ENCODE assay signal across 14 mouse cellular contexts in genomic region chr2:168763785-168764184, GRCm38 (mm10). TPM values are rescaled to one million over a fixed set of nuclear protein-coding genes. Genes with fewer than 3 reads are reported as not detected.
DNase-seq lines count a peak whose midpoint lies in the region; ATAC-seq lines count a peak whose summit lies in the region.
"Had no signal": no experiment of that assay in that cellular context is flagged by ENCODE, and none has a peak within 500 bp of the region (broad histone marks: within the 10 kb centered on the region; RNA-seq: fewer than 3 reads in every experiment).

No protein-coding gene starts in this region.

- no peaks in the 10 kb centered on the region for H3K36me3 ChIP-seq in intestine, embryonic 14.5 days (ENCODE audit: control insufficient read depth, insufficient read depth, low read length)
- H3K36me3 ChIP-seq in intestine, embryonic 16.5 days (ENCODE audit: control insufficient read depth, insufficient read depth, low read length): no peaks in the 10 kb centered on the region
- H3K36me3 ChIP-seq in forebrain, embryonic 11.5 days (ENCODE audit: control insufficient read depth, insufficient read depth, low read length): no peaks in the 10 kb centered on the region
- no peaks in the 10 kb centered on the region for H3K36me3 ChIP-seq in limb, embryonic 12.5 days
- no peaks in the 10 kb centered on the region for H3K36me3 ChIP-seq in neural tube, embryonic 13.5 days
- H3K36me3 ChIP-seq: heart, embryonic 13.5 days had no signal

- no peak overlapping the region for H3K9ac ChIP-seq in intestine, embryonic 14.5 days (ENCODE audit: low read length)
- no peak overlapping the region for H3K9ac ChIP-seq in intestine, embryonic 16.5 days (ENCODE audit: low read depth, low read length)
- no peak overlapping the region; the same call in 1 of the 2 replicates for H3K9ac ChIP-seq in forebrain, embryonic 11.5 days (ENCODE audit: low read length)
- no peak overlapping the region for H3K9ac ChIP-seq in limb, embryonic 12.5 days (replicated peaks)
- H3K9ac ChIP-seq in neural tube, embryonic 13.5 days: no peak overlapping the region
- H3K9ac ChIP-seq: heart, embryonic 13.5 days had no signal

- no peak for ATAC-seq in intestine, embryonic 14.5 days (replicated peaks; ENCODE audit: low FRiP score, low TSS enrichment, low read depth)
- ATAC-seq in intestine, embryonic 16.5 days: no peak
- no peak for ATAC-seq in forebrain, embryonic 11.5 days (replicated peaks; ENCODE audit: low FRiP score)
- no peak for ATAC-seq in limb, embryonic 12.5 days (ENCODE audit: insufficient number of reproducible peaks, insufficient read depth, low FRiP score, low TSS enrichment, low read depth)
- ATAC-seq in neural tube, embryonic 13.5 days (ENCODE audit: low read depth): no peak
- ATAC-seq: inflammation-experienced regulatory T-cells, adult 6 months had no signal

- peaks cover 9% of the 10 kb centered on the region; the same call in 1 of the 2 replicates for H3K27me3 ChIP-seq in intestine, embryonic 14.5 days (replicated peaks; ENCODE audit: control insufficient read depth, insufficient read depth, low read length)
- peaks cover 27% of the 10 kb centered on the region for H3K27me3 ChIP-seq in intestine, embryonic 16.5 days (replicated peaks; ENCODE audit: control insufficient read depth, insufficient read depth, low read length)
- H3K27me3 ChIP-seq in forebrain, embryonic 11.5 days (ENCODE audit: control insufficient read depth, insufficient read depth, low read length): peaks cover 17% of the 10 kb centered on the region
- H3K27me3 ChIP-seq in limb, embryonic 12.5 days: peaks cover 44% of the 10 kb centered on the region
- peaks cover 56% of the 10 kb centered on the region for H3K27me3 ChIP-seq in neural tube, embryonic 13.5 days

- peaks cover 22% of the 10 kb centered on the region for H3K4me1 ChIP-seq in intestine, embryonic 14.5 days (replicated peaks; ENCODE audit: control insufficient read depth, insufficient read depth, low read length)
- peaks cover 20% of the 10 kb centered on the region for H3K4me1 ChIP-seq in intestine, embryonic 16.5 days (ENCODE audit: control insufficient read depth, insufficient read depth, low read length)
- H3K4me1 ChIP-seq in forebrain, embryonic 11.5 days (replicated peaks; ENCODE audit: control insufficient read depth, insufficient read depth, low read length): peaks cover 15% of the 10 kb centered on the region
- H3K4me1 ChIP-seq in limb, embryonic 12.5 days (replicated peaks): peaks cover 37% of the 10 kb centered on the region
- H3K4me1 ChIP-seq in neural tube, embryonic 13.5 days (replicated peaks): peaks cover 55% of the 10 kb centered on the region

- no peaks in the 10 kb centered on the region for H3K9me3 ChIP-seq in intestine, embryonic 14.5 days (ENCODE audit: control insufficient read depth, low read length)
- no peaks in the 10 kb centered on the region for H3K9me3 ChIP-seq in intestine, embryonic 16.5 days (ENCODE audit: control insufficient read depth, low read length)
- H3K9me3 ChIP-seq in forebrain, embryonic 11.5 days (ENCODE audit: control insufficient read depth, low read length): no peaks in the 10 kb centered on the region
- no peaks in the 10 kb centered on the region for H3K9me3 ChIP-seq in limb, embryonic 12.5 days
- H3K9me3 ChIP-seq in neural tube, embryonic 13.5 days: no peaks in the 10 kb centered on the region
- H3K9me3 ChIP-seq: heart, embryonic 13.5 days had no signal

- DNase-seq in intestine, embryonic 14.5 days (ENCODE audit: low spot score): no peak
- no peak for DNase-seq in forebrain, embryonic 11.5 days (ENCODE audit: low spot score)
- no peak for DNase-seq in left cerebral cortex, adult 9 months (ENCODE audit: low spot score in 2 of 2)
- DNase-seq in left cerebral cortex, postnatal 36 days (ENCODE audit: low spot score in 2 of 2): no peak
- DNase-seq: cerebellum, postnatal 25 days; kidney, postnatal 36 days; lung, postnatal 10 days; thymus, adult 2 months had no signal

- peak overlapping the region; percentile 90 for H3K4me2 ChIP-seq in intestine, embryonic 14.5 days (ENCODE audit: low read length)
- H3K4me2 ChIP-seq in intestine, embryonic 16.5 days (ENCODE audit: low read depth, low read length): no peak overlapping the region
- H3K4me2 ChIP-seq in forebrain, embryonic 11.5 days (ENCODE audit: low read depth, low read length, severe bottlenecking): peak overlapping the region; percentile 95
- peak overlapping the region; percentile 96 for H3K4me2 ChIP-seq in limb, embryonic 12.5 days
- H3K4me2 ChIP-seq in neural tube, embryonic 13.5 days: peak overlapping the region; percentile 93
- H3K4me2 ChIP-seq: heart, embryonic 13.5 days had no signal

- intact Hi-C loops in left cerebral cortex, postnatal 36 days (cut with DNase I): loop anchor here (10.0 kb wide), 1 partner anchor 81 kb away; no protein-coding TSS in a partner anchor

- 21% methylated on average over 7 of the region's 7 CpGs for WGBS in intestine, embryonic 14.5 days
- WGBS in intestine, embryonic 16.5 days: 35% methylated on average over 7 of the region's 7 CpGs
- 3% methylated on average over 7 of the region's 7 CpGs for WGBS in forebrain, embryonic 11.5 days
- 13% methylated on average over 7 of the region's 7 CpGs for WGBS in limb, embryonic 12.5 days
- 6% methylated on average over 7 of the region's 7 CpGs for WGBS in neural tube, embryonic 13.5 days

- no peak overlapping the region for H3K27ac ChIP-seq in intestine, embryonic 14.5 days (ENCODE audit: low read depth)
- H3K27ac ChIP-seq in intestine, embryonic 16.5 days (ENCODE audit: low read length): no peak overlapping the region
- peak overlapping the region; percentile 62; the same call in 1 of the 2 replicates for H3K27ac ChIP-seq in forebrain, embryonic 11.5 days (ENCODE audit: low read depth, low read length)
- H3K27ac ChIP-seq in limb, embryonic 12.5 days: no peak overlapping the region
- no peak overlapping the region for H3K27ac ChIP-seq in neural tube, embryonic 13.5 days (replicated peaks)
- H3K27ac ChIP-seq: heart, embryonic 13.5 days had no signal

- H3K4me3 ChIP-seq in intestine, embryonic 14.5 days (ENCODE audit: low read depth, low read length): 0 out of 2 replicates have a peak overlapping the region, but pooled peaks have one; percentile 66
- H3K4me3 ChIP-seq in intestine, embryonic 16.5 days (ENCODE audit: low read length): no peak overlapping the region
- H3K4me3 ChIP-seq in forebrain, embryonic 11.5 days (ENCODE audit: low read depth, low read length): peak overlapping the region; percentile 68
- H3K4me3 ChIP-seq in limb, embryonic 12.5 days (replicated peaks): 0 out of 2 replicates have a peak overlapping the region, but pooled peaks have one; percentile 6
- no peak overlapping the region for H3K4me3 ChIP-seq in neural tube, embryonic 13.5 days
- H3K4me3 ChIP-seq: heart, embryonic 13.5 days had no signal

RNA-seq across cellular contexts. Expression of gene Sall4, which starts 4.0 kb away (rescaled TPM):
- polyA plus RNA-seq in intestine, embryonic 14.5 days (2014; fragmentation: Nextera tagmentation; extraction: Ambion mirVana): 3.8 and 5.0 TPM in 2 replicates
- polyA plus RNA-seq in intestine, embryonic 16.5 days (2015; fragmentation: Nextera tagmentation; extraction: Ambion mirVana): 0.91 and 1.0 TPM in 2 replicates
- 10.4 and 10.9 TPM in 2 replicates for polyA plus RNA-seq in forebrain, embryonic 11.5 days (2014; fragmentation: Nextera tagmentation; extraction: Ambion mirVana)
- polyA plus RNA-seq in limb, embryonic 12.5 days (2016; fragmentation: Nextera tagmentation; extraction: Ambion mirVana): 5.0 and 5.1 TPM in 2 replicates
- 0.81 and 3.1 TPM in 2 replicates for polyA plus RNA-seq in neural tube, embryonic 13.5 days (2015; fragmentation: Nextera tagmentation; extraction: Ambion mirVana)
- under 1 TPM in 1 of 2 experiments, not detected in 1; 0.18 TPM for total RNA-seq in left cerebral cortex, postnatal 36 days (2021)
- total RNA-seq: monocyte, adult 5-6 weeks had no signal

RNA-seq across cellular contexts. Expression of gene Atp9a, which starts 21.6 kb away (rescaled TPM):
- polyA plus RNA-seq in intestine, embryonic 14.5 days (2014; fragmentation: Nextera tagmentation; extraction: Ambion mirVana): 15.6 and 15.9 TPM in 2 replicates
- polyA plus RNA-seq in intestine, embryonic 16.5 days (2015; fragmentation: Nextera tagmentation; extraction: Ambion mirVana): 24.9 and 28.0 TPM in 2 replicates
- polyA plus RNA-seq in forebrain, embryonic 11.5 days (2014; fragmentation: Nextera tagmentation; extraction: Ambion mirVana): 18.0 and 18.6 TPM in 2 replicates
- 16.1 and 21.2 TPM in 2 replicates for polyA plus RNA-seq in limb, embryonic 12.5 days (2016; fragmentation: Nextera tagmentation; extraction: Ambion mirVana)
- polyA plus RNA-seq in neural tube, embryonic 13.5 days (2015; fragmentation: Nextera tagmentation; extraction: Ambion mirVana): 58.9 and 72.6 TPM in 2 replicates
- total RNA-seq in left cerebral cortex, postnatal 36 days (2021): 100 to 1,000 TPM; 390 to 450 TPM

Comparison
In these comparisons a context has a peak if more than half of its experiments do, and no peak if none do; other contexts are left out.
1. H3K4me3 ChIP-seq: peak in intestine, embryonic 14.5 days (single experiment), forebrain, embryonic 11.5 days (single experiment) and limb, embryonic 12.5 days (single experiment); none in intestine, embryonic 16.5 days (single experiment) and neural tube, embryonic 13.5 days (single experiment).